Mouse (Mus musculus): Measurements from ENCODE around the gene Rab1b.

DNA sequence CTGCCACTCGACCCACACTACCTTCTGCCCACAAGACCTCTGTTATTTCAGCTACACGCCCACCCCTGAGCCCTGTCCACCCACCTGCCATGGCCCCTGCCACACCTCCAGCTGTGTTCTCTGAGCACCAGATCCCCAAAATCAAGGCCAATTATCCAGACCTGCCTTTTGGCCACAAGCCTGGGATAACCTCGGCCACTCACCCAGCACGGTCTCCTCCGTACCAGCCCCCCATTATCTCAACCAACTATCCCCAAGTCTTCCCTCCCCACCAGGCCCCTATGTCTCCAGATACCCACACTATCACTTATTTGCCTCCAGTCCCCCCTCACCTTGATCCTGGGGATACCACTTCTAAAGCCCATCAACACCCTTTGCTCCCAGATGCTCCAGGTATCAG lies 37.4 kb downstream of the Rab1b start:
- TF ChIP-seq CTCF (IDR thresholded peaks at IDR 0.05; ENCODE audit: extremely low read depth, insufficient read depth, low read length), result no peak
- no peak for TF ChIP-seq POLR2A (IDR thresholded peaks at IDR 0.05; ENCODE audit: extremely low read depth, insufficient read depth, low read length)
